Mouse (Mus musculus) liver, embryonic 14.5 days (tissue): ENCODE measurements around the gene Ccdc18.

Source experiments
- CTCF ChIP-seq: IDR thresholded peaks from 2 replicates; pipeline ENCODE4 v1.5.1; 2016; ENCODE audit warnings: antibody characterized with exemption, low read depth, control low read depth
- EP300 ChIP-seq: IDR thresholded peaks from 2 replicates; pipeline ENCODE4 v1.6.1; 2016; ENCODE audit warnings: antibody characterized with exemption, low read depth

DNA sequence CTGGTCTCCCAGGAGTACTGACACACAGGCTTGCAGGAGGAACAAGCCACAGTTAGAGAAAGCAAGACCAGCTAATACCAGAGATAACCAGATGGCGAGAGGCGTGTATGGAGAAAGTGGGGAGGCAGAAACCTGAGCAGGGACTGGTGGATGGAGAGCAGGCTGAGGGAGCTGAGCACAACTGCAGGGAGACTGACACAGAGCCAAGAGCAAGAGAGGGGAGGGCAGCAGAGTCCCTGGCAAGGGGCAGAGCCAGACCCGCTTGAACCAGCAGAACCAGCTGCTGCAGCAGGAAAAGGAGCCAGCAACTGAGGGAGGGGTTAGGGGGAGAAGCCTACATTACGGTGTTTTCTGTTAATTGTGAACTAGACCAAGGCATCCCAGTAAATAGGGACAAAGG lies 130.0 kb downstream of the Ccdc18 start:
- TF ChIP-seq CTCF (no peak), EP300 (peak; percentile 73)
